Mouse (Mus musculus) liver, adult 2 months (tissue): ENCODE results near the gene Clpp. TPM values are rescaled to one million over a fixed set of nuclear protein-coding genes. Genes with fewer than 3 reads are reported as not detected.

Experiments used
- DNase-seq: peaks from one replicate; pipeline ENCODE4 v3.0.0-alpha.2; 2011; ENCODE audit warnings: low read depth, low spot score; ENCODE audit errors: extremely low read depth
- H3K27ac ChIP-seq: fragments of 200-500 bp; replicated peaks from 2 replicates; pipeline ENCODE4 v1.5.1; 2012; ENCODE audit warnings: low read depth, mild to moderate bottlenecking, control low read depth, inconsistent platforms, low read length; ENCODE audit not compliant: insufficient read depth
- H3K27me3 ChIP-seq: fragments of 200-500 bp; 2 replicates; pipeline ENCODE4 v1.6.1; 2012; ENCODE audit warnings: mild to moderate bottlenecking, moderate library complexity, low read length, inconsistent platforms; ENCODE audit not compliant: control insufficient read depth, insufficient read depth
- H3K36me3 ChIP-seq: fragments of 200-500 bp; 2 replicates; pipeline ENCODE4 v1.6.1; 2012; ENCODE audit warnings: low read length, inconsistent platforms; ENCODE audit not compliant: control insufficient read depth, insufficient read depth
- H3K4me1 ChIP-seq: fragments of 200-500 bp; 2 replicates; pipeline ENCODE4 v1.6.1; 2011; ENCODE audit warnings: low read length; ENCODE audit not compliant: control insufficient read depth, insufficient read depth
- H3K4me3 ChIP-seq: fragments of 200-500 bp; 2 replicates; pipeline ENCODE4 v1.5.1; 2011; ENCODE audit warnings: low read depth, mild to moderate bottlenecking, control low read depth, low read length, moderate library complexity; ENCODE audit not compliant: insufficient read depth
- H3K79me2 ChIP-seq: fragments of 200-500 bp; 2 replicates; pipeline ENCODE4 v1.6.1; 2012; ENCODE audit warnings: inconsistent platforms, mild to moderate bottlenecking, low read length, moderate library complexity; ENCODE audit not compliant: control insufficient read depth, insufficient read depth
- H3K9ac ChIP-seq: fragments of 200-500 bp; 2 replicates; pipeline ENCODE4 v1.6.1; 2012; ENCODE audit warnings: low read depth, mild to moderate bottlenecking, control low read depth, inconsistent platforms, low read length
- CTCF ChIP-seq: fragments of 200-500 bp; IDR thresholded peaks from 2 replicates; pipeline ENCODE4 v1.5.1; 2011; ENCODE audit warnings: low read depth, low read length, control low read depth
- POLR2A ChIP-seq: fragments of 200-500 bp; IDR thresholded peaks from 2 replicates; pipeline ENCODE4 v1.6.1; 2011; ENCODE audit warnings: low read length, control low read depth; ENCODE audit not compliant: insufficient read depth; ENCODE audit errors: extremely low read depth
- WGBS: fragments of 180-500 bp; shearing (Covaris S2); methylation state at CpG from one replicate; pipeline ENCODE4 v1.1.7; 2018; 5-methylcytosine and 5-hydroxymethylcytosine counted together
- polyA plus RNA-seq: library from polyadenylated mRNA; depleted of rRNA; stranded (reverse); fragments of >200 nt; gene quantifications from 2 replicates; pipeline ENCODE4 v1.2.3, GENCODE M21; 2012
- total RNA-seq: library from RNA; depleted of rRNA; stranded (reverse); fragments of >200 nt; gene quantifications from 2 replicates; pipeline ENCODE4 v1.2.3, GENCODE M21; 2014

Gene Clpp
- total and polyA plus RNA-seq, 2 experiments, result 75.6 to 184 TPM

DNA sequence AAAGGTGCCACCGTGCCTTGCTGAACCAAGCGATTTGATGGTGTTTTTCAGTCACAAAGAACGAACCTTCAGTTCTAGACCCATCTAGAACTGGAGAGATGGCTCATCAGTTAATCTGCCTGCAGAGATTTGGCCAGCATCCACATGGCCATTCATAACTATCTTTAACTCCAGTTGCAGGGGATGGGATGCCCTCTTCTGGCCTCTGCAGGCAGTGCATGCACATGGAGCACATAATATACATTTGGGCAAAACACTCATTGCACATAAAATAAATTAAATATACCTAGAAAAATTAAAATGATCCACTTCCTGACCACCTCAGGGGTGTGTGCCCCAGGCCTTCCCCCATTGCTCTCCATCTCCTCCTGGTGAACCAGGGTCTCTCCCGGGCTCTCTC lies 28.2 kb upstream of the Clpp start:
- Histone ChIP-seq H3K9ac (no peak overlapping the region), H3K79me2 (no peaks in the 10 kb centered on the region), H3K36me3 (no peaks in the 10 kb centered on the region), H3K4me3 (no peak overlapping the region), H3K27ac (no peak overlapping the region), H3K27me3 (no peaks in the 10 kb centered on the region), H3K4me1 (no peaks in the 10 kb centered on the region)
- TF ChIP-seq POLR2A (no peak), CTCF (no peak)
- DNase-seq, result no peak
- 88% methylated on average over 4 of the region's 4 CpGs for WGBS

DNA sequence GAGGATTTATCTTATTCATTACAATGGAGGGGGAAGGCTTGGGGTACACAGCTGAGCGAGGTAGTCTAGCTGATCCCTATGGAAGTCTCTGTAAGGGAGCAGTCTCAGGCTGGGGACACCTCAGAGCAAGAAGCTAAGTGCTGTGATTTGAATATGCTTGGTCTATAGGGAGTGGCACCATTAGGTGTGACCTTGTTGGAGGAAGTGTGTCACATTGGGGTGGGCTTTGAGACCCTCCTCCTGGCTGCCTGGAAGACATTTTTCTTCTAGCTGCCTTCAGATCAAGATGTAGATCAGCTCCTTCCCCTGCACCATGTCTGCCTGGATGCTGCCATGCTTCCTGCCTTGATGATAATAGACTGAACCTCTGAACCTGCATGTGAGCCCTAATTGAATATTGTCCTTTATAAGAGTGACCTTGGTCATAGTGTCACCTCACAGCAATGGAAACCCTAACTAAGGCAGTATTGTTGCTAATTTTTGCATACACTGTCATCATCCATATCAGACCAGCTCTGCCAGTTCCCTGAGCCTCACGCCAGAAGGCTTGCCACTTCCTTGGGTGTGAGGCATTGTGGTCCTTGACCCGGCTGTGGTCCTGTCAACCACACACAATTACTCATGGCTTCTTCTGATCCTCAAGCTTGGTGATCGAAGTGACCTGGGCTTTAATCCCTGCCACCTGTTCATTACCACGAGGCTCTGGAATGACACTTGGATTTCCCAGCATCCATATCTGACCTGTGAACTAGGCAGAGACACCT lies 27.3 kb upstream of the Clpp start:
- Histone ChIP-seq H3K27me3 (no peaks in the 10 kb centered on the region), H3K36me3 (no peaks in the 10 kb centered on the region), H3K4me1 (no peaks in the 10 kb centered on the region), H3K4me3 (no peak overlapping the region), H3K27ac (no peak overlapping the region), H3K79me2 (no peaks in the 10 kb centered on the region), H3K9ac (no peak overlapping the region)
- TF ChIP-seq CTCF (no peak), POLR2A (no peak)
- 87% methylated on average over 5 of the region's 5 CpGs for WGBS
- no peak for DNase-seq

DNA sequence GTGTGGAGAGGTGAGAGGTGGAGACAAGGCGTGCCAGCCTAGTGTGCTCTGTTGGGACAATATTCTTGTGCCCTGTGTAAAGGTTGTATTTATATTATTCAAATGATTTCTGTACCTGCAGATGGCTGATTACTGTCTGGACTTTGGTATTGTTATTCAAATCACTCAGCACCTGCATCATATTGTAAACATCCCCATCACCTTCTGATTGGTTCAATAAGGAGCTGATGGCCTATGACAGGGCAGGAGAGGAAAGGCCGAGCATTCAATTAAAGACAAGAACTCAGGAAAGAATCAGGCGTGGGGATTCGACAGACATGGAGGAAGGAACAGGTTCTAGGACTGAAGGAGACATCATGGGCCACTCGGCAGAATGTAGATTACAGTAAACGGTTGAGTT lies 26.5 kb upstream of the Clpp start:
- no peak overlapping the region for H3K9ac ChIP-seq
- no peak for DNase-seq
- no peaks in the 10 kb centered on the region for H3K27me3 ChIP-seq
- TF ChIP-seq POLR2A (no peak), CTCF (no peak)
- no peak overlapping the region for H3K27ac ChIP-seq
- H3K79me2 ChIP-seq, result no peaks in the 10 kb centered on the region
- no peaks in the 10 kb centered on the region for H3K4me1 ChIP-seq
- no peak overlapping the region for H3K4me3 ChIP-seq
- 83% methylated on average over 6 of the region's 6 CpGs for WGBS
- no peaks in the 10 kb centered on the region for H3K36me3 ChIP-seq

DNA sequence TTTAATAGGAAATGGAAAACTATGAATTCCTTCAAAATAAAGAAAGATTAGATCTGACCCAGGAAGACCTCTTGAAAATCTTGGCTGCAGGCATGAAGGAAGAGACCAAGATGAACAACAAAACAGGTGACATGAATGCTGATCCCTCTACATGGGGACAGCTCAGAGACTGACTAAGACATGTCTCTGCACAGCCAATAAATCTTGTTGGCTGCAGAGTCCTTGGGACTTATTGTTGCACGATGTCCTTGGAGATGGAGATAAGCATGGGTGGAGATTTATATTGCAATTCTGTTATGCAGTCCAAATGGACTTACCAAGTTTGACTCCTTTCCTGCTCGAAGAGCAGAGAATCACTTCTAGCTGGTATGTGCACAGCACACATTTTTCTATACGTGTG lies 20.8 kb upstream of the Clpp start:
- DNase-seq, result no peak
- no peak overlapping the region for H3K4me3 ChIP-seq
- 62% methylated on average over 3 of the region's 3 CpGs for WGBS
- no peak overlapping the region for H3K27ac ChIP-seq
- no peaks in the 10 kb centered on the region for H3K27me3 ChIP-seq
- no peaks in the 10 kb centered on the region for H3K79me2 ChIP-seq
- no peaks in the 10 kb centered on the region for H3K4me1 ChIP-seq
- no peak overlapping the region for H3K9ac ChIP-seq
- TF ChIP-seq POLR2A, result no peak
- H3K36me3 ChIP-seq, result no peaks in the 10 kb centered on the region

DNA sequence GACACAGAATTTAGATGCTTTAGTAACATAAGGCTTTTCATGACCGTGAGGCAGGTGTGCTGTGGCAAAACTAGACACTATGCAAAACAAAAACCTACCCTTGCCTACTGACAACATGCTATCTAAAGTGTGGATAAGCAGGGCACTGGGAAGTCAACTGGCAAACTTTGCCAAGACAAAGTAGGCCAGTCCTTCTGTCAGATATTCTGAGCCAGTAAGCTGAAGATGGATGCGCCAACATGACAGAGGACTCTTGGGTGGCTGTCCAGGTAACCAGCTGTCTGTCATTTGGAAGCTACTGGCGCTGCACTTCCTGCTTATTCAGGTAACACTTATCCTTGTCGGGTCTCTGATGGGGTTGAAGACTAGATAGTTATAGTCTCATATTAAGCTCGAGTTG lies 20.0 kb upstream of the Clpp start:
- Histone ChIP-seq H3K79me2 (no peaks in the 10 kb centered on the region), H3K9ac (no peak overlapping the region), H3K27me3 (no peaks in the 10 kb centered on the region), H3K27ac (no peak overlapping the region), H3K36me3 (no peaks in the 10 kb centered on the region), H3K4me1 (no peaks in the 10 kb centered on the region), H3K4me3 (no peak overlapping the region)
- DNase-seq, result no peak
- no peak for TF ChIP-seq CTCF
- no peak for TF ChIP-seq POLR2A
- WGBS, result 60% methylated on average over 5 of the region's 5 CpGs

DNA sequence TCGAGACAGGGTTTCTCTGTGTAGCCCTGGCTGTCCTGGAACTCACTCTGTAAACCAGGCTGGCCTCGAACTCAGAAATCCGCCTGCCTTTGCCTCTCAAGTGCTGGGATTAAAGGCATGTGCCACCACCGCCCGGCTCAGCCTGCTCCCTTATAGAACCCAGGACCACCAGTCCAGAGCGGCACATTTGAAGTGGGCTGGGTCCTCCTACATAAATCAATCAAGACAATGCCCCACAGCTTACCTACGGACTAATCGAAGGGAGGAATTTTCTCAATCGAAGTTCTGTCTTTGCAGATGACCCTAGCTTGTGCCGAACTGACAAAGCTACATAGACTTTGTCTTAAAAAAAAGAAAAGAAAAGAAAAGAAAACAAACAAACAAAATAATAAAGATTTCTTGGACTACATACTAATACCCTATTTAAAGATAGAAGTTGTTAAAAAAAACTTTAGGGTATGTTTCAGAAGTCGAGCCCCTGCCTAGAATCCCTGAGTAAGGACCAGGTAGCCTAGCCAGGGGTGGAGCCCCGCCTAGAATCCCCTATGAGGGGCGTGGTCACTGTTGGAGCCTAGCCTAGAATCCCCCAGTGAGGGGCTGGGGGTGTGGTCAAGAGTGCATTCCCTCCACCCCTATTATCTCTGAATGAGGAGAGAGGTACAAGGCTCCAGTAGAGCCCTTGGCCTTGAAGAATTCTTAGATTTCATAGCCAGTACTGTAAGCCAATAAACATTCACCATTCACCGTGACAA lies 16.0 kb upstream of the Clpp start:
- Histone ChIP-seq H3K4me1 (no peaks in the 10 kb centered on the region), H3K27me3 (no peaks in the 10 kb centered on the region), H3K4me3 (no peak overlapping the region), H3K36me3 (no peaks in the 10 kb centered on the region), H3K79me2 (no peaks in the 10 kb centered on the region), H3K27ac (no peak overlapping the region), H3K9ac (no peak overlapping the region)
- no peak for TF ChIP-seq POLR2A
- TF ChIP-seq CTCF, result no peak
- no peak for DNase-seq
- WGBS, result 74% methylated on average over 14 of the region's 14 CpGs
